Mouse (Mus musculus): ENCODE data around the gene Flad1.

DNA sequence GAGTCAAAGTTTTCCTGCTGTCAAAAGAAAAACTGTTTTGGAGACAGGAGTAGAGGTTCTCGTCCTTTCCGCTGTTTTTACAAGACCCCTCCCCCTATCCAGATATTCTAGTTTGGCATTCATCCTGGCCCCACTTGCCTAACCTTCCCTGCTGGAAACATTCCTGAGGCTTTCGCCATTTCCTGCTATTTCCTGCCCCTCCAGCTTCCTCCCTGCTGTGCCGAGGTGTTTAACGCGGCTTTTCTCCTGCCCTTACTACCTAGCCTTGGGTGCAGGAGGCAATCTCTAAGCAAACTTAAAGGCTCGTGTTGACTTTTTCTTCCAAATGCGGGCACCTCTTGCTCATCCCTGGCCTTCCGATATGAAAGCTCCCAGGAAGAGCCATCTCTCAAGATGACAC, 7.9 kb upstream of the Flad1 start:
- TF ChIP-seq POLR2A (IDR thresholded peaks at IDR 0.05; ENCODE audit: control insufficient read depth, low read depth, low read length) (no peak), CTCF (IDR thresholded peaks at IDR 0.05; ENCODE audit: control insufficient read depth, insufficient read depth, insufficient replicate concordance, low read depth, low read length) (no peak)
